Mouse (Mus musculus) heart, embryonic 11.5 days (tissue): Measurements from ENCODE around the gene Foxc1. TPM values are rescaled to one million over a fixed set of nuclear protein-coding genes. Genes with fewer than 3 reads are reported as not detected.

Experiments
- ATAC-seq: fragments of 200-750 bp; cut with Nextera tagmentation; replicated peaks from 2 replicates; pipeline ENCODE4 v1.8.0; 2017; ENCODE audit warnings: moderate library complexity; ENCODE audit not compliant: insufficient number of reproducible peaks, low FRiP score, low TSS enrichment
- H3K27ac ChIP-seq: fragments of 300-500 bp; sonication (generic); 2 replicates; pipeline ENCODE4 v1.5.1; 2014; ENCODE audit warnings: mild to moderate bottlenecking, low read depth, low read length
- H3K27me3 ChIP-seq: fragments of 300-500 bp; sonication (generic); 2 replicates; pipeline ENCODE4 v1.6.1; 2014; ENCODE audit warnings: mild to moderate bottlenecking, low read length, mixed read lengths; ENCODE audit not compliant: control insufficient read depth, insufficient read depth
- H3K36me3 ChIP-seq: fragments of 300-500 bp; sonication (generic); 2 replicates; pipeline ENCODE4 v1.6.1; 2014; ENCODE audit warnings: mild to moderate bottlenecking, low read length, moderate library complexity, mixed read lengths; ENCODE audit not compliant: control insufficient read depth, insufficient read depth
- H3K4me1 ChIP-seq: fragments of 300-500 bp; sonication (generic); 2 replicates; pipeline ENCODE4 v1.6.1; 2014; ENCODE audit warnings: low read length; ENCODE audit not compliant: control insufficient read depth, insufficient read depth
- H3K4me2 ChIP-seq: fragments of 300-500 bp; sonication (generic); 2 replicates; pipeline ENCODE4 v1.6.1; 2014; ENCODE audit warnings: mild to moderate bottlenecking, moderate library complexity
- H3K4me3 ChIP-seq: fragments of 300-500 bp; sonication (generic); 2 replicates; pipeline ENCODE4 v1.5.1; 2014; ENCODE audit warnings: low read depth, low read length
- H3K9ac ChIP-seq: fragments of 300-500 bp; sonication (generic); 2 replicates; pipeline ENCODE4 v1.6.1; 2014; ENCODE audit warnings: mild to moderate bottlenecking, low read depth, low read length, moderate library complexity
- H3K9me3 ChIP-seq: fragments of 300-500 bp; sonication (generic); replicated peaks from 2 replicates; pipeline ENCODE4 v1.6.1; 2016; ENCODE audit warnings: low read length; ENCODE audit not compliant: control insufficient read depth
- WGBS: fragments of 180-500 bp; shearing (Covaris S2); extraction: QIAGEN DNeasy Blood & Tissue Kit; methylation state at CpG from one replicate; pipeline ENCODE4 v1.1.7; 2014; ENCODE audit not compliant: insufficient replicate concordance; 5-methylcytosine and 5-hydroxymethylcytosine counted together
- polyA plus RNA-seq: library from polyadenylated mRNA; unstranded; fragments of >200 nt; fragmentation: Nextera tagmentation; extraction: Ambion mirVana; gene quantifications from 2 replicates; pipeline ENCODE4 v1.2.1, GENCODE M21; 2014

The Foxc1 gene
- polyA plus RNA-seq, 1 experiment from 2014 or later: 4.0 TPM

DNA sequence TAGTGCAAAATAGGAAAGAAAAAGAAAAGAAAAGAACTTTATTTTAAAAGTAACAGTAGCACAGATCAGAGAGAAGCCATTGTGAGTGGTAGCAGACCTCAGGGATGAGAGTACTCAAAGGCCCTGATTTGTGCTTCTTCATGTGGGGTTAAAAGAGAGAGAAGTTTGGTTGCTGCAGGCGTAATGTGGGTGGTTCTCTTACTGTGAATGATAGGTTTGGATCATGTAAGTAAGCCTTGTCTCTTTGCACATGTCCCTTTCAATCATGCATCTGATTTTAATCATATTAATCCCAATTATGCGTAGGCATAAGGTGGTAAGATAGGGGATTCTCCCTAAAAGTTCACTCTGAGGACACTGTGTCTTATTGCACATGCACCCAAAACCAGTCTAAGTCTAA, 24.4 kb upstream of the Foxc1 start:
- no peaks in the 10 kb centered on the region for H3K36me3 ChIP-seq
- no peaks in the 10 kb centered on the region for H3K9me3 ChIP-seq
- H3K27me3 ChIP-seq: no peaks in the 10 kb centered on the region
- 89% methylated on average over 2 of the region's 2 CpGs for WGBS
- H3K9ac ChIP-seq: no peak overlapping the region
- H3K4me1 ChIP-seq: no peaks in the 10 kb centered on the region
- no peak for ATAC-seq
- no peak overlapping the region for H3K27ac ChIP-seq
- H3K4me2 ChIP-seq: no peak overlapping the region
- H3K4me3 ChIP-seq: no peak overlapping the region

DNA sequence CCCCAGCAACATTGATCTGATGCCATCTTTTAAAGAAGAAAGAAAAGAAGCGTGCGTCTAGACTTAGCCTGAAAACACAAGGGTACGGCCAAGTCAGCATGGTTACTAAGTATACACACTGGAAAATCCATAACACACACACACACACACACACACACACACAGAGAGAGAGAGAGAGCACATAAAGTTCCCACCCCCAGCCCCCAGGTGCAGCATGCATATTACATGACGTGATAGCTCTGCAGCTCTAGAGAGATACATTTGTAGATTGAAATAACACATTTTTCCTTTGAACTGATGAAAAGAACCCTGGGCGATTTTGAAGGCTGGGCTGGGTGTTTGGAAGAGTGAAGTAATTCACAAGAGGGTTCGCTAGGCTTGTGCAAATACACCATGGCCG, 21.7 kb upstream of the Foxc1 start:
- Histone ChIP-seq H3K4me3 (no peak overlapping the region), H3K9me3 (0 out of 2 replicates have a peak, but pooled peaks cover 2% of the 10 kb centered on the region), H3K9ac (no peak overlapping the region), H3K4me2 (no peak overlapping the region), H3K27ac (no peak overlapping the region), H3K4me1 (no peaks in the 10 kb centered on the region), H3K27me3 (no peaks in the 10 kb centered on the region), H3K36me3 (no peaks in the 10 kb centered on the region)
- ATAC-seq: no peak
- 74% methylated on average over 7 of the region's 7 CpGs for WGBS

DNA sequence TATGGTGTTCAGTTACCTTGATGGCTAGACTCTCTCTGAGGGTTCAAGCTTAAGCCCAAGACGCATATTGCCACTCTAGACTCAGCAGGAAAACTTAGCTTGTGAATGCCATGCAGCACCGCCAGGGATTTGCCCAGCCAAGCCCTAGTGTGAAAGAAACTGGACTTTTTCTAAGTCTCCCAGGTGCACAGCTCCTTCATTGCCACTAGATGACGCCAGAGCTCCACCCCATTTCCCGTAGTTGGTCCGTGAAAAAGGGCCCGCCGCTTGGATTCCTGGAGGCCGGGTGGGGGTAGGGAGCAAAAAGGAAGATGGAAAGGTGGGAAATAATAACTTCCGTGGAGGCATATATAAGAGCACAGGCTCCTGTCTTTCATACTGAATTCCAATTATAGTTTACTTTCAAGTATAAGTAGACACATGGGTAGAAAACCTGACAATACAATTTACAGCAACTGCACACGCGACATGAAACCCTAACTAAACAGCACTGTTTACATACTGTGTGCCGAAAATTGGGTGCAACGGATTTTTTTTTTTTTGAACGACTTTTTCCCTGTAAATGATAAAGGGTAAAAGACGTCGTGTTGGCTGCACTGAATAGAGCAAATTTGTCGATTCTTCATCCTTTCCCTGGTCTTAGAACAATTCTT, 13.8 kb upstream of the Foxc1 start:
- ATAC-seq: no peak
- Histone ChIP-seq H3K9ac (no peak overlapping the region), H3K4me2 (peak overlapping the region; percentile 56), H3K27me3 (peaks cover 6% of the 10 kb centered on the region; the same call in 1 of the 2 replicates), H3K4me1 (peaks cover under 1% of the 10 kb centered on the region; the same call in 1 of the 2 replicates), H3K9me3 (no peaks in the 10 kb centered on the region), H3K4me3 (peak overlapping the region; percentile 28), H3K36me3 (no peaks in the 10 kb centered on the region), H3K27ac (no peak overlapping the region)
- 11% methylated on average over 17 of the region's 17 CpGs for WGBS

DNA sequence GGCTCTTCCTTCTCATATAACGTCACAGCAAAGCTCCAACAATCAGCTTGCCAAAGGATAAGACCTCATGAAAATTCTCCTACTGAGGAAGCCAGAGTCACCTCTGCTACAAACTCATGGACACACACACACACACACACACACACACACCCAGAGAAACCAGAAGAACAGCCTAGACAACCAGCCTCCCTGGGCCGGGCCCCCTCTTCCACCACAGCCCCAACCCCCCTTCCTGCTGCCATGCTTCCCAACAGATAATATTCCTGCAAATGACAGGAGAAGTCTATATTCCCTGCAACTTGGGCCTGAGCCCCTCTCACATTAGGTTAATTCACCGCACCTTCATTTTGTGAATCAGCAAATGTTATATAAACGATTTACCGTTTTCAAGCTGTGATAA, 13.3 kb upstream of the Foxc1 start:
- 4% methylated on average over 5 of the region's 5 CpGs for WGBS
- no peak overlapping the region for H3K9ac ChIP-seq
- H3K27me3 ChIP-seq: peaks cover 10% of the 10 kb centered on the region
- H3K4me2 ChIP-seq: peak overlapping the region; percentile 56
- H3K4me1 ChIP-seq: peaks cover 3% of the 10 kb centered on the region; the same call in 1 of the 2 replicates
- H3K27ac ChIP-seq: no peak overlapping the region
- peak overlapping the region; percentile 28; the same call in 1 of the 2 replicates for H3K4me3 ChIP-seq
- H3K36me3 ChIP-seq: no peaks in the 10 kb centered on the region
- no peaks in the 10 kb centered on the region for H3K9me3 ChIP-seq
- ATAC-seq: no peak

DNA sequence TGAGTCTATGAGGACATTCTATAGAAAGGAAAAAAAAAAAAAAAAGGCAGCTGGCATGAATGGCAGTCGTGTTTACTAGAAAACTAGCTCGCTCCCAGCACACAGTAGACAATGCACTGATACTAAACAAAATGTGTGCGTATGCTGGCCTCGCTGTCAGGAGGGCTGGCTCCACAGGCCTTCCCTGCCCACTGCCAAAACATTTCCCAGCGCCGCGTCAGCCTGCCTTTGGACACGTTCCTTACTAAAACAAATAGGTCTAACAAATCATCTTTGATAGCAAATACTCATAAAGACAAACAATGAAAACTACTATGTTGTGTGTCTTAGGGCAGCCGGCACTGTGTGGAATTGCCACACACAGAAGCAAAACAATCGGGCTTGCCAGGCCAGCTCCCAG, 9.1 kb upstream of the Foxc1 start:
- 47% methylated on average over 10 of the region's 10 CpGs for WGBS
- Histone ChIP-seq H3K36me3 (no peaks in the 10 kb centered on the region), H3K9me3 (no peaks in the 10 kb centered on the region), H3K27ac (no peak overlapping the region), H3K4me1 (peaks cover 11% of the 10 kb centered on the region), H3K27me3 (peaks cover 42% of the 10 kb centered on the region), H3K9ac (no peak overlapping the region), H3K4me3 (no peak overlapping the region), H3K4me2 (peak overlapping the region; percentile 7)
- no peak for ATAC-seq

DNA sequence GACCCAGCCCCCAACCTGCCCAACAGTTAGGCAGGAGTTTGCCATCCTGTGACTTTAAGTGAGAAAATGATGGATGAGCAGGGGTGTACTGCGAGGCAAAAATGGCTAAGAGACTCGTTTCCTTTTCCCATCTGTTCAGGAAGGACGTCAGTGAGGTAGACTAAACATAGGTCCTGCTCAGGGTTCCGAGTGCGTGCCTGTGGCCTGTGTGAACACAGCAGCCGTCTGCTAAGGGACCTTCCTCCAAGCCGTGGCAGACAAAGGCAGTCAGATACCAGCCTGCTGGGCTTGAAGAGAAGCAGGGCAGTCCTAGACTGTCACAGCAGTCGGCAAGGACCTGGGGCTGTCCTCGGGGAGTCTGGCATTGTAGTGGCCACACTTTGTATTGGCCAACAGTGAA, 8.4 kb upstream of the Foxc1 start:
- Histone ChIP-seq H3K9ac (no peak overlapping the region), H3K27ac (no peak overlapping the region), H3K9me3 (no peaks in the 10 kb centered on the region), H3K4me1 (peaks cover 11% of the 10 kb centered on the region), H3K4me3 (no peak overlapping the region), H3K4me2 (peak overlapping the region; percentile 7), H3K36me3 (no peaks in the 10 kb centered on the region), H3K27me3 (peaks cover 49% of the 10 kb centered on the region)
- WGBS: 4% methylated on average over 9 of the region's 9 CpGs
- no peak for ATAC-seq

DNA sequence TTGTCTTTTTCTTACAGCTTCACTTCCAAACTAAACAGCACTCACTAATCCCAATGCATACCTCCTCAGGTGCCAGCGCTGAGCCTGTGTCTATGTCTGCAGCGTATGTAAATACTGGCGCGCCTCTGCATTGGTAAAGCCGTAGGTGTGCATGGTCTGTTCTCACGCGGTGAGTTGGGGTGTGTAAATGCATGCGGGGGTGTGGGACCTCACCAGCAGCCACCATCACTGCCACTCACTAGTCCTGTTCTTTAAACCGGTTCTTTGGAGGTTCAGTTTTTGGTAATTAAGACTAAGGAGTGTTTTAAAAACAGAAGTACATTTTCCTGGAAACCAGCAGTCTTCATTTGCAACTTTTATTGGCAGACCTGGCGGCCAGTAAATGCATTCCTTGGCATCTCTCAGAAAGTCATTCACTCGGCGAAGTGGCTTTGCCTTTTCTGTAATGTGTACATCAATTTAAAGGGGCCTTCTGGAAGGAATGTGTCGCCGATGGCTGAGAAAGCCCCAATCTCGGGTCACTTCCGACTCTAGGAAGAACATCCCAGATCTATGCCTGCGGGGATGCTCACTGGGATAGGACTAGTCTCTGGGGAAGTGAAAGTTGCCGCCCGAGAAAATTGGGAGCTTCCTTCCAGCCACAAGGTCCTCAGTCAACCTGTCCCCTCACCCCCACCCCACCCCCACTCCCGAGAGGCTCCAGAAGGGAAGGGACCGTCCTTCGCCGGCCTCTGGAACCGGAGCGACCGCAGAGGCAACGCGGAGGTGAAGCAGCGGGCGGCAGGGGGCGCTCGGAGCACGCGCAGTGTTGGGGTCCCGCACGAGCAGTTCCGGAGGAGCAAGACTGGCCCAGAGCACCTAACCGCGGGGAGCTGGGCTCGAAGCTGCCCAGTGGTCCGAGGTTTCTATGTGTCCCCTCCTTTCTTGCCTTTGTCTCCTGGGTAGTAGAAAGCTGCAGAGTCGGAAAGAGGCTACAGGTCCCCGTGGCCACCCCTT, 5.6 kb upstream of the Foxc1 start:
- peak overlapping the region; percentile 50; the same call in 1 of the 2 replicates for H3K9ac ChIP-seq

DNA sequence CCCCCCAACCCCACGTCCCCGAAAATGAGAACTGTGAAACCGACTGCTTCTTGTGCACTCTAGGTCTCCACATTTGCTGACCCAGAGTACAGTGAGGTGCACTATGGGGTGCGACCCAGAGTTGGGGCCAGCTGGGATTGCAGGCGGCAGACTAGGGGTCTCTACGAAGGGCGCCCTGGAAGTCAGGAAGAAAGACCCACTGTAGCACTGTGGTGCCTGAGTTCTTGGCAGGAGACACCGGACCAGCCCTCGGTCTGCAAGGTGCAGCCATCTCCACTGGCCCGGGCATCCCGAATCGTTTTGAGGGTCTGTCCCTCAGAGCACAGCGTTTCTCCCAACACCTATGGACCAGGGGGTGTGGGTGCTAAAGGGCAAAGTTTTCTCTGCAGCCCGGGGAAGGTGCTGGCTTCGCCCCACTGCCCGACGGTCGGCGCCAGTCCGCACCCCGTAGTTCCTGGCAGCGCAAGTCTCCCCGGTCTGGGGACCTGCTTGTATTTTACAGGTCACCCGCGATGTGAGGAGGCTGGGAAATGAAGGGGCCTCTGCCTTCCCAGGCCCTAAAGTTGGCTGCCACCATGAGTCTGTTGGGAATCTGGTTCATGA, 4.6 kb upstream of the Foxc1 start:
- Histone ChIP-seq H3K27me3 (peaks cover 76% of the 10 kb centered on the region), H3K9me3 (no peaks in the 10 kb centered on the region), H3K4me2 (peak overlapping the region; percentile 68), H3K27ac (no peak overlapping the region), H3K36me3 (no peaks in the 10 kb centered on the region), H3K4me3 (peak overlapping the region; percentile 35), H3K4me1 (peaks cover 17% of the 10 kb centered on the region), H3K9ac (peak overlapping the region; percentile 50; the same call in 1 of the 2 replicates)
- ATAC-seq: no peak
- WGBS: 3% methylated on average over 25 of the region's 25 CpGs

More for the DNA sequence above, 5.6 kb upstream of the Foxc1 start:
- no peaks in the 10 kb centered on the region for H3K36me3 ChIP-seq
- peak; percentile 75 for ATAC-seq
- H3K4me1 ChIP-seq: peaks cover 17% of the 10 kb centered on the region
- H3K27ac ChIP-seq: no peak overlapping the region
- H3K27me3 ChIP-seq: peaks cover 76% of the 10 kb centered on the region
- H3K4me3 ChIP-seq: peak overlapping the region; percentile 35
- peak overlapping the region; percentile 68 for H3K4me2 ChIP-seq
- 2% methylated on average over 43 of the region's 43 CpGs for WGBS
- no peaks in the 10 kb centered on the region for H3K9me3 ChIP-seq
